Mouse (Mus musculus) midbrain, embryonic 10.5 days (tissue): ENCODE measurements around the gene Cask. TPM values are rescaled to one million over a fixed set of nuclear protein-coding genes. Genes with fewer than 3 reads are reported as not detected.

Source experiments
- microRNA-seq: library from miRNA; unstranded; fragments of <30 nt; microRNA quantifications from one replicate; pipeline ENCODE4, GENCODE M21; 2017
- polyA plus RNA-seq: library from polyadenylated mRNA; unstranded; fragments of >200 nt; fragmentation: Nextera tagmentation; extraction: Ambion mirVana; gene quantifications from 2 replicates; pipeline ENCODE4 v1.2.1, GENCODE M21; 2016

Gene Cask
- polyA plus RNA-seq, 1 experiment from 2014 or later, result 12.4 TPM

Small RNA genes lying within 50 kb of the gene (microRNA-seq; reads per million reads assigned to microRNA genes)
- gene Gm25246, result not detected

Other genes with a start within 250 kb of the Cask start
- 0.89 and 1.6 TPM in 2 replicates for gene Gpr34, start 219.3 kb downstream of the Cask start, polyA plus RNA-seq
- 0.31 and 0.39 TPM in 2 replicates for gene Gpr82, start 190.0 kb downstream of the Cask start, polyA plus RNA-seq